Mouse (Mus musculus): ENCODE measurements around the gene Fhit. TPM values are rescaled to one million over a fixed set of nuclear protein-coding genes. Genes with fewer than 3 reads are reported as not detected.

Gene Fhit
- polyA plus RNA-seq, 1 experiment from 2014 or later: 3.6 TPM

- no peak overlapping the region for H3K27ac ChIP-seq (ENCODE audit: low read length)
- no peaks in the 10 kb centered on the region for H3K9me3 ChIP-seq (replicated peaks; ENCODE audit: control insufficient read depth, low read length)
- WGBS: 75% methylated on average over 3 of the region's 3 CpGs
- no peaks in the 10 kb centered on the region for H3K27me3 ChIP-seq (ENCODE audit: control insufficient read depth, insufficient read depth, low read length)
- ATAC-seq (replicated peaks; ENCODE audit: extremely low read depth, insufficient read depth, low FRiP score): no peak
- H3K4me2 ChIP-seq (ENCODE audit: low read depth, low read length): no peak overlapping the region
- no peak overlapping the region for H3K9ac ChIP-seq (ENCODE audit: low read length)
- no peak overlapping the region for H3K4me3 ChIP-seq (ENCODE audit: low read length)
- no peaks in the 10 kb centered on the region for H3K36me3 ChIP-seq (ENCODE audit: control insufficient read depth, insufficient read depth)
- H3K4me1 ChIP-seq (ENCODE audit: control insufficient read depth, insufficient read depth, low read length): no peaks in the 10 kb centered on the region
These were observed 1464.7 kb downstream of the Fhit start for GRCm38 (mm10) chr14:9697101-9697500.

- Histone ChIP-seq H3K4me3 (ENCODE audit: low read length) (no peak overlapping the region), H3K9me3 (replicated peaks; ENCODE audit: control insufficient read depth, low read length) (no peaks in the 10 kb centered on the region), H3K4me2 (ENCODE audit: low read depth, low read length) (no peak overlapping the region), H3K36me3 (ENCODE audit: control insufficient read depth, insufficient read depth) (no peaks in the 10 kb centered on the region), H3K4me1 (ENCODE audit: control insufficient read depth, insufficient read depth, low read length) (no peaks in the 10 kb centered on the region), H3K27me3 (ENCODE audit: control insufficient read depth, insufficient read depth, low read length) (no peaks in the 10 kb centered on the region), H3K9ac (ENCODE audit: low read length) (no peak overlapping the region), H3K27ac (ENCODE audit: low read length) (no peak overlapping the region)
- 55% methylated on average over 4 of the region's 4 CpGs for WGBS
- ATAC-seq (replicated peaks; ENCODE audit: extremely low read depth, insufficient read depth, low FRiP score): no peak
These were observed 1465.8 kb downstream of the Fhit start for GRCm38 (mm10) chr14:9696004-9696403.

DNA sequence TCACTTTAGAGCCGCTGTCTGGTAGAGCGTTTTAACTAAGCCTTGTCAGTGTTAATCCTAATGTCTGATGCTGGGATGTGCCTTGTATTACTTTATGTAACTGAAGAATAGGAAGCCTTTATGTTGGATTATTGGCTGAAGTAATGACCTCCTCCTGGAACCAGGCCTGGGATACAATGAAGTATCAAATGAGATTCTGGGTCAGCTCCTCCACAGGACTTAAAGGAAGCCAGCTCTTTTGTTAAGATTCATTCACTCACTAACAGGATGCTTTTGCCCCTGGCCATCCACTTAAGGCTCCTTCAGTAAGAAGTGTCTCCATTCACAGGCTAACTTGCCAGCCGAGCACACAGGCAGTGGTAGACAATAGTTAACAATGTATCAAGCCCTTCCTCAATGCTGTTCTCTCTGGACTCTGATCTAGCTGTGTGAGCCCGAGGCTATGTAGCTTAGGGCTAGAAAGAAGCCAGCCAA, 1466.6 kb downstream of the Fhit start:
- H3K27ac ChIP-seq (ENCODE audit: low read length): no peak overlapping the region
- no peaks in the 10 kb centered on the region for H3K4me1 ChIP-seq (ENCODE audit: control insufficient read depth, insufficient read depth, low read length)
- no peak for ATAC-seq (replicated peaks; ENCODE audit: extremely low read depth, insufficient read depth, low FRiP score)
- H3K9me3 ChIP-seq (replicated peaks; ENCODE audit: control insufficient read depth, low read length): no peaks in the 10 kb centered on the region
- H3K27me3 ChIP-seq (ENCODE audit: control insufficient read depth, insufficient read depth, low read length): no peaks in the 10 kb centered on the region
- no peak overlapping the region for H3K9ac ChIP-seq (ENCODE audit: low read length)
- no peak overlapping the region for H3K4me2 ChIP-seq (ENCODE audit: low read depth, low read length)
- 83% methylated on average over 4 of the region's 4 CpGs for WGBS
- no peaks in the 10 kb centered on the region for H3K36me3 ChIP-seq (ENCODE audit: control insufficient read depth, insufficient read depth)
- no peak overlapping the region for H3K4me3 ChIP-seq (ENCODE audit: low read length)

DNA sequence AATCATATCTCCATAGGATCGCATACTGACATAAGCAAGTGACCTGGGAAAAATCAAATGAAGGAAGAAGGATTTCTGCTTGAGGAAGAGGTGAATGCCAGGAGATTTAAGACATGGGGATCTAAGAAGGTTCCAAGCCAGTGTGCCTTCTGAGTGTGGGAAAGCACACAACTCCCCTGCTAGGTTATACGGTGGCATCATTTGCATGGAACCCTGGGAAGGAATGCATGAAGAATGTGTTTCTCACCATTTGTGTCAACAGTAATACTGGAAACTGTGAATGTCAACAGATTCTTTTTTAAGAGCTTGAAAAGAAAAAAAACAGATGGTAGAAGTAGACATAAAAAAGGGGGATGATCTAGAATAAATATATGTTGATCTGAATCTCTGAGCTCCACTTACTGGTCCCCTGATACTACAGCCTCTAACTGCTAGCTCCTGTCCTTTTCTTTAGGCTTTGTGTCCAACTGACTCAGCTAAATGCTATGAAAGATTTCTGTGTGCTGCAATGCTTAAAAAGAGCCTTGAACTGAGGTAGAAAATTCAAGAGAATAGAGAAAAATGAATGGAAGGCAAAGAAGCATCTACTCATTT, 1473.1 kb downstream of the Fhit start:
- Histone ChIP-seq H3K4me2 (ENCODE audit: low read depth, low read length) (no peak overlapping the region), H3K4me1 (ENCODE audit: control insufficient read depth, insufficient read depth, low read length) (no peaks in the 10 kb centered on the region)

DNA sequence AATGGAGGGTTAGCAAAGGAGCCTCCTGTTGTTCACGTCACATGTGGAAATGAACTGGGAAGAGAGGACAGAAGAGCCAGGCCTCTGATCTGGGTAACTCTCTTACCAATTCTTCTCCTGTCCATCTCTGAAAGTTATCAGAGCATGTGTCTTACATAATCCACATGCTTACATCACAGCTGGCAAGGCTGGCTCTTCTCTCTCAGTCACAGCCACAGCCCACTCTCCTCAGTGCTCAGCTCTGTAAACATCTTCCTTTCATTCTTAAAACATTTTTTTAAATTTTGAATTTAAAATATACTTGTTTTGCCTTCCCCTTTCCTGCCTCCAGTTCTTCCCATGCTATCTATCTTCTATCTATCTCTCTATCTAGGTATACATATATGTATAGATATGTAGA, 1477.5 kb downstream of the Fhit start:
- H3K4me1 ChIP-seq (ENCODE audit: control insufficient read depth, insufficient read depth, low read length): no peaks in the 10 kb centered on the region
- ATAC-seq (replicated peaks; ENCODE audit: extremely low read depth, insufficient read depth, low FRiP score): no peak
- 86% methylated on average over 1 of the region's 1 CpGs for WGBS
- no peak overlapping the region for H3K4me2 ChIP-seq (ENCODE audit: low read depth, low read length)
- H3K9me3 ChIP-seq (replicated peaks; ENCODE audit: control insufficient read depth, low read length): no peaks in the 10 kb centered on the region
- no peaks in the 10 kb centered on the region for H3K27me3 ChIP-seq (ENCODE audit: control insufficient read depth, insufficient read depth, low read length)
- no peak overlapping the region for H3K27ac ChIP-seq (ENCODE audit: low read length)
- H3K4me3 ChIP-seq (ENCODE audit: low read length): no peak overlapping the region
- H3K9ac ChIP-seq (ENCODE audit: low read length): no peak overlapping the region
- no peaks in the 10 kb centered on the region for H3K36me3 ChIP-seq (ENCODE audit: control insufficient read depth, insufficient read depth)

More for the DNA sequence above, 1473.1 kb downstream of the Fhit start:
- no peaks in the 10 kb centered on the region for H3K9me3 ChIP-seq (replicated peaks; ENCODE audit: control insufficient read depth, low read length)
- H3K36me3 ChIP-seq (ENCODE audit: control insufficient read depth, insufficient read depth): no peaks in the 10 kb centered on the region
- no peaks in the 10 kb centered on the region for H3K27me3 ChIP-seq (ENCODE audit: control insufficient read depth, insufficient read depth, low read length)
- H3K4me3 ChIP-seq (ENCODE audit: low read length): no peak overlapping the region
- WGBS: 73% methylated on average over 2 of the region's 2 CpGs
- no peak overlapping the region for H3K27ac ChIP-seq (ENCODE audit: low read length)
- no peak for ATAC-seq (replicated peaks; ENCODE audit: extremely low read depth, insufficient read depth, low FRiP score)
- H3K9ac ChIP-seq (ENCODE audit: low read length): no peak overlapping the region

- 52% methylated on average over 1 of the region's 1 CpGs for WGBS
- Histone ChIP-seq H3K4me1 (ENCODE audit: control insufficient read depth, insufficient read depth, low read length) (no peaks in the 10 kb centered on the region), H3K4me2 (ENCODE audit: low read depth, low read length) (no peak overlapping the region), H3K27ac (ENCODE audit: low read length) (no peak overlapping the region), H3K4me3 (ENCODE audit: low read length) (no peak overlapping the region), H3K27me3 (ENCODE audit: control insufficient read depth, insufficient read depth, low read length) (no peaks in the 10 kb centered on the region), H3K9ac (ENCODE audit: low read length) (no peak overlapping the region), H3K36me3 (ENCODE audit: control insufficient read depth, insufficient read depth) (no peaks in the 10 kb centered on the region), H3K9me3 (replicated peaks; ENCODE audit: control insufficient read depth, low read length) (peaks cover 5% of the 10 kb centered on the region; the same call in 1 of the 2 replicates)
- no peak for ATAC-seq (replicated peaks; ENCODE audit: extremely low read depth, insufficient read depth, low FRiP score)
These were observed 1489.1 kb downstream of the Fhit start for GRCm38 (mm10) chr14:9672728-9673127.

GRCm38 (mm10) chr14:9671776-9672175, 1490.1 kb downstream of the Fhit start:
- no peak for ATAC-seq (replicated peaks; ENCODE audit: extremely low read depth, insufficient read depth, low FRiP score)
- Histone ChIP-seq H3K9me3 (replicated peaks; ENCODE audit: control insufficient read depth, low read length) (peaks cover 5% of the 10 kb centered on the region; the same call in 1 of the 2 replicates), H3K27me3 (ENCODE audit: control insufficient read depth, insufficient read depth, low read length) (no peaks in the 10 kb centered on the region), H3K4me1 (ENCODE audit: control insufficient read depth, insufficient read depth, low read length) (no peaks in the 10 kb centered on the region), H3K4me2 (ENCODE audit: low read depth, low read length) (no peak overlapping the region), H3K27ac (ENCODE audit: low read length) (no peak overlapping the region), H3K9ac (ENCODE audit: low read length) (no peak overlapping the region), H3K4me3 (ENCODE audit: low read length) (no peak overlapping the region), H3K36me3 (ENCODE audit: control insufficient read depth, insufficient read depth) (no peaks in the 10 kb centered on the region)
- WGBS: 70% methylated on average over 3 of the region's 3 CpGs

DNA sequence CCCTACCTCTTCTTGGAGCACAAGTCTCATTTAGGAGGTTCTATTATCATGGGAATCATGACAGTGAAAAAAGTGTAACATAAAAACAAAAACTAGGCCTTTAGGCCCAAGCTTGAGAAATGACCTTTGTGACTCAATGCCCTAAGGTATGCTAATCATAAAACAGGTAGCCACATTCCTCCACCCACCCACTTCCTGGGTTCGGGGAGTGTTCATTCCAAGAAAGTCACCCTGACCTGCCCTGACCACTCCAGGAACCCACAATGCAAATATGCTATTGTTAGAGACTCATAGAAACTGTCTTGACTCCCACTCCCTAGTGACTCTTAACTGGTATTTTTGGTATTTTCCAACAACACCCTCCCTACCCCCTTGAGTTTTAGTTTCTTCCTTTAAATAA, 1492.1 kb downstream of the Fhit start:
- WGBS: 44% methylated on average over 1 of the region's 1 CpGs
- Histone ChIP-seq H3K4me3 (ENCODE audit: low read length) (no peak overlapping the region), H3K4me2 (ENCODE audit: low read depth, low read length) (no peak overlapping the region), H3K27ac (ENCODE audit: low read length) (no peak overlapping the region), H3K9ac (ENCODE audit: low read length) (no peak overlapping the region), H3K36me3 (ENCODE audit: control insufficient read depth, insufficient read depth) (no peaks in the 10 kb centered on the region), H3K27me3 (ENCODE audit: control insufficient read depth, insufficient read depth, low read length) (no peaks in the 10 kb centered on the region), H3K9me3 (replicated peaks; ENCODE audit: control insufficient read depth, low read length) (peaks cover 5% of the 10 kb centered on the region; the same call in 1 of the 2 replicates), H3K4me1 (ENCODE audit: control insufficient read depth, insufficient read depth, low read length) (no peaks in the 10 kb centered on the region)
- ATAC-seq (replicated peaks; ENCODE audit: extremely low read depth, insufficient read depth, low FRiP score): no peak

DNA sequence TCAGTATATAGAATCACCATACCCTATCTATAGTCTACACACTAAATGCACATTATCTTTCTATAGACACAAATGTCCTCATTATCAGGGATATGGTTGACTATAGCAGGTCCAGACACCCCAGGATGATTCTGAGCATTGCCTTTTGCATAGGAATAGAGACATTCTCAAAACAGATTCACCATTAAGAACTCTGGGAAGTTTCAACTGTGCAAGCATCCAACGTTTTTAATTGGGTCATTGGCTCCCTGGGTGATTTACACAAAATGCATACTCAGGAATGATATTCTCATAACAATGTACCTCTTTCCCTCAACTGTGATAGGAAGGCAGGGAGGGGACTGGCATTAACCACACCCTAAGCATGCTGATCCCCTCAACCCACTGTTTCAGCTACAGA, 1503.4 kb downstream of the Fhit start:
- no peak overlapping the region for H3K27ac ChIP-seq (ENCODE audit: low read length)
- H3K27me3 ChIP-seq (ENCODE audit: control insufficient read depth, insufficient read depth, low read length): no peaks in the 10 kb centered on the region
- H3K9ac ChIP-seq (ENCODE audit: low read length): no peak overlapping the region
- no peak overlapping the region for H3K4me2 ChIP-seq (ENCODE audit: low read depth, low read length)
- 49% methylated on average over 1 of the region's 1 CpGs for WGBS
- ATAC-seq (replicated peaks; ENCODE audit: extremely low read depth, insufficient read depth, low FRiP score): no peak
- no peaks in the 10 kb centered on the region for H3K9me3 ChIP-seq (replicated peaks; ENCODE audit: control insufficient read depth, low read length)
- H3K4me3 ChIP-seq (ENCODE audit: low read length): no peak overlapping the region
- no peaks in the 10 kb centered on the region for H3K36me3 ChIP-seq (ENCODE audit: control insufficient read depth, insufficient read depth)
- no peaks in the 10 kb centered on the region for H3K4me1 ChIP-seq (ENCODE audit: control insufficient read depth, insufficient read depth, low read length)

Measured in heart, embryonic 16.5 days (tissue).